Mouse (Mus musculus): ENCODE results near the gene Cnksr1.

Gene Cnksr1

DNA sequence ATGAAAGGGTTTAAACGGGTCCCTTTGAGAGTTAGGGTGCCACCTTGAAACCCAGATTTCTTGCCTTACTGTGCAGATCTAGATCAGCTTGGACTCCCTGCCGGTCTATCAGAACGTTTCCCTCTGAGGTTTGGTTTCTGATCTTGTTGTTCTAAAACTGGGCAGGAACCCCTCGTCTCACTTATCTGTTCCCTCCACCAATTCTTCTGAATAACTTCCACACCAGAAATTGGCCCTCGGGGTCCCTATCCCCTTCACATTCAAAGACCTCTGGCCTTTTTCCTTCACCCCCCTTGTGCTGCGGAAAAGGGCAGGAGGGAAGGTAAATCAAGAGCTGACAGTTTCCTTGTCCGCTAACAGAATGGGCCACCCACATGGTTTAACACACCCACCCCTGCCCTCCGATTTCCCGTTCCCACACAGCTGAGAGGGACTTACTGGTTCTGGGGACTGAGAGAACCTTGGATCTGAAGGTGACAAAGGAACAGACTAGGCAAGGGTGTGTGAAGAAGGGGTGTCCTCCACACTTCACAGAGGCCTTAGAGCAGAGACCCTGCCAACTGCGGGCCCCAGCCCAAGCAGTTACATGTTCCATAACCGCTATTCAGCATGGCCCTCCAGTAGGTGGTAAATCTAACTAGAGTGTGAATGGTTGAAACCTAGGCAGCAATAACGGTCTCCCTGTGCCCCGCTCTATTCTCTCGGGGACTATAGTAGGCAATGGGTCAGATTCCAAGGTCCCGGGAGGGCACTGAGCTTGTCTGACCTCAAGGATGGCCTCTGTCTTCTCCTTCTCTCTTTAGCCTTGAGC is 14.9 kb upstream of the Cnksr1 start:
- no peak for DNase-seq (ENCODE audit: low read depth, low spot score)

DNA sequence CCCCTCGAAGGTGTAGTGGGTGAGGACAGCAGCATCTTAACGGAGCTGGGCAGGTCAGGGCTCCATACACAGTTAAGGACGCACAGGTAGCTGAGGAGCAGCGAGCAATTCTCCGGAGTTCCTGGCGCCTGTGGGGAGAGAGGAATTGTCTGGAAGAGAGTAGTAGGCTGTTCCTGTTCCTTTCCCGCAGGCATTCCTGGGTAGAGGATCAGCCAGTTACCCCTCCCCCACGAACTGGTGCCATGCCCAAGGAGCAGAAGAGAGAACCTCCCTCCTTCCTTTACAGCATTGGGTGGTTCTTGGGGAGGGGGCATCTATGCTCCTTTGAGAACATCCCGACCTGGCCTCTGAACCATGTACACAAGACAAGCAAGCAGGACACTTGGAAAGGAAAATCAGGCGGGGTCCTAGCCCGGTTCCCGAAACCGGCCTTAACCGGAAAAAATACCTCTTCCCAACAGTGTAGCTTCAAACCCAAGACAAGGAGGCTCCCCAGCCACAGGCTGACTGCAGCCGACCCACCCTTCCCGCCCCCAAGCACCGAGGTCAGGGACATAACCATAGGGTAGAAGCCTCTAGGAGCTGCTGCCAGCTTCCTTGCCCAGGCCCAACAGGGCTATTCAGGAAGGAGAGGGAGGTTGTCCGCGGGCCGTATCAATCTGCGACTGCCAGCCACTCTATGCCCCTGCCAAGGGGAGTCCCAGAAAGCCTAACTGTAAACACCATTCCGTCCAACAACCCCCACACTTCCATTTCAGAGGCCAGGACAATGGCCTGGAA is 14.1 kb upstream of the Cnksr1 start:
- no peak for DNase-seq (ENCODE audit: low read depth, low spot score)

DNA sequence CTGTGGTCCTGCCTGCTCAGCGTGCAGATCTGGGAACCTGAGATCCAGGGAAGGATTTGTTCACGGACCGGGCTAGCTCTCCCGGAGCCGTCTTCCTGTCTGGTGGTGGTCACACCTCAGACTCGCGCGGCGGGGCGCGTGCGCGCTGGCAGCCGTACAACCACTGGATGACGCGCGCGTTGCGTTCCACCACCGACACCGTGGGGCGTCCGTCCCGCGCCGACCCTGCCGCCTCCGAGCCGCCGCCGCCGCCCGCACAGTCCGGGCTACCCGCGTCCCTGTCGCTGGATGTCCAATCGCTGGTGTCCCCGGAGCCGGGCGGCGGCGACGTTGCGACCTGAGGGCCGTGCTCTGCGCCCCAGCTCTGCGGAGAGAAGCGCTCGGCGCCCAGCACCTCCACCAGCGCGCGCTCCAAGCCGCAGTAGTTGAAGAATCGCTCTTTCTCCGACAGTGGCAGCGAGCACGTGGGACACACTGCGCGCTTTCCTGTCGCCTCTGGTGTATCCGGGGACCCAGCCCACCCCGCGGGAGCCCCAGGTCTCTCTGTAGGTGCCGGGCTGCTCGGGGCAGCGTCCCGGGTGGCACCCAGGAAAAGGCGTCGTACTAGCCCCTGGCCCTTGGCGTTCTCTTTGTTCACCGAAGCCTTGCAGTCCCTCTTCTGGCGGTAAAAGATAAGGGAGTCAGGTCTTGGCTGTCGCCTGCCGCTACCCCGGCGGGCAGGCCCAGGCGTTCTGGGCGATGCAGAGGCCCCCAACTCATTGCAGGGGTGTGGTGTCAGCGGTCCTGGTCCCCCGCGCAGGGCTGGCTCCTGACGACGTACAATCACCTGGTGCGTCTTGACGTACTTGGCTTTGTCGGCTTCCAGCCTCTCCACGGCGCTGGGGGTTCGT is 13.3 kb upstream of the Cnksr1 start:
- DNase-seq (ENCODE audit: low read depth, low spot score): no peak

DNA sequence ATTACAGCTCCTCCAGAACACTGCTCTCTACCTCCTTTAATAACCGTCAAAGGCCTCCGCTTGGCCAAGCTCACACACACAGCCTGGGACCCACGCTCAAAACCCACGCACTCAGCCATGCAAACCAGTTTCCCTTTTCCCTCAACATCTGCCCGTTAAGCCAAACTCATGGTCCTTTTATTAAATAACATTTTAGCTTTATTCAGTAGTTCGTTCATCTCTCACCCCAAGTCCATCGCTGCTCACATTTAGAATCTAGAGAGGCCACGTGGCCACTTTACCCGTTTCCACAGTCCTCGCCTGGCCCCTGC is 12.7 kb upstream of the Cnksr1 start:
- DNase-seq (ENCODE audit: low read depth, low spot score): no peak

DNA sequence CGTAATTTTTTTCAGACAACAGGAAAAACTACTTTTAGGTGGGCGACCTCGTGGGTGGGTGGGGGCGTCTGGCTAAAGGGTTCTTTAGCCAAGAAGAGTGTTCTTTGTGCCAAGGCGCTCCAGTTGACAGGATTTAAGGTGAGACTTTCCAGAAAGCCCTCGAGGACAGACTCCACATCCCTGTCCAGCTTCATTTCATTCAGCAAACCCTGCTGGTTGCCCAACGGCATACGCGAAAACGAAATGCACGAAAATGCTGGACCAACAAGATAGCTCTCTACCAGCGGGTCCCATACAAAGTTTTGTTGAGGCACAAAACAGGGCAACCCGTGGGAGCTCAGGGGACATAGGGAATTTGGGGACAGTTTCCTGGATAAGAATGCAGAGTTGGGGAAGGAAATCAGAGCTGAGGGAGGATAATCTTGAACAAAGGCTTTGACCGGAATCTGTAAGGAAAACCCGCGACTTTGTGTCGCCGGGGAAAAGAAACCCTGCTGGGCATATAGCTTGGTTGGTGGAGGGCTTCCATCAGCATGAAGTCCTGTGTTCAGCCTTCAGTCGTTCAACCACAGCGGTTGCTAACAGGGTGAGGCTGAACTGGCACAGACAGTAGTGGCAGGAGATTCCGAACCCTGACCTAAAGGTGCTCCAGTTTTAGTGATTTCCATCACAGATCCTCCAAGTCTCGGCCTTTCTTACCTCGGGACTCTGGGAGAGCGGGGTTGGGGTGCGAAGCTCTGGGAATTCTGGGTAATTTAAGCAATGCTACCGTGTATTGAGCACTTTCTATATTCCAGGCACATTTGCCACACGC is 12.1 kb upstream of the Cnksr1 start:
- no peak for DNase-seq (ENCODE audit: low read depth, low spot score)

DNA sequence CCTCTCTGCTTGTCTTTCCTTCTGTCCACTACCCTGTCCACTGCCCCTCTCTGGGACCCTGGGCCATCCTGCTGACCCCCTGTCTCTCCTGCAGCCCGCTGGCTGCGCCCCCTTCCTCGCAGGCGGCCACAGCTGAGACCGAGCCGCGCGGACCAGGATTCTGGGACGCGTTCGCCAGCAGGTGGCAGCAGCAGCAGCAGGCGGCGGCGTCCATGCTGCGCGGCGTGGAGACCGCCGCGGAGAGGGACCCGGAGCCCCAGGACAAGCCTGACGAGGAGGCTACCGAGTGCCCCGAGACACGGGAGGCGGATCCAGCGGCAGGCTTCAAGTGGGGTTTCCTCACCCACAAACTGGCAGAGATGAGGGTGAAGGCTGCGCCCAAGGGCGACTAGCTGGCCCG is 11.5 kb upstream of the Cnksr1 start:
- no peak for DNase-seq (ENCODE audit: low read depth, low spot score)

DNA sequence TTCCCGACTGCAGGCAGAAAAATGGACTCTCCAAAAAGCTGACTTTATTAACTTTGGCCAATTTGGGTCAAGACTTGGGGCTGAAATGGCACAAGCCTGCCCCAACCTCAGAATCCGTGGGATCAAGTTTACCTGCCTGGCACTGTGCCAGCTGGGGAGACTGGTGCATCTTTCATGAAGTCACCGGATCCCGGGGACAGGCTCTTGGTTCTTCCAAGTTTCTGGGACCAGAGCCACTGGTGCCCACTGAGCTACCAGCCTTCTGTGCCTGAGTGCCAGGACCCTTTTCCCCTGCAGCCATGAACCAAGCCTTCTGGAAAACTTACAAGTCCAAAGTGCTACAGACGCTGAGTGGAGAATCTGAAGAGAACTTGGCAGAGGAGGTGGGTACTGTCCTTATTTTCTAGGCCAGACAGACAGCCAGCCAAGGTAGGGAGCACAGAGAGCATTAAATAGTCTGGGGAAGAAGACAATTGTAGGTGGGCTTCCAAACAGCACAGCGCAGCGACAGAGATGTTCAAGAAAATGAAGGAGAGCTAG is 8.6 kb upstream of the Cnksr1 start, which contains the start of gene Gm30191:
Gm30191 (plus strand) TSS at position 217 of the 540 bp plus-strand sequence.
- DNase-seq (ENCODE audit: low read depth, low spot score): no peak

DNA sequence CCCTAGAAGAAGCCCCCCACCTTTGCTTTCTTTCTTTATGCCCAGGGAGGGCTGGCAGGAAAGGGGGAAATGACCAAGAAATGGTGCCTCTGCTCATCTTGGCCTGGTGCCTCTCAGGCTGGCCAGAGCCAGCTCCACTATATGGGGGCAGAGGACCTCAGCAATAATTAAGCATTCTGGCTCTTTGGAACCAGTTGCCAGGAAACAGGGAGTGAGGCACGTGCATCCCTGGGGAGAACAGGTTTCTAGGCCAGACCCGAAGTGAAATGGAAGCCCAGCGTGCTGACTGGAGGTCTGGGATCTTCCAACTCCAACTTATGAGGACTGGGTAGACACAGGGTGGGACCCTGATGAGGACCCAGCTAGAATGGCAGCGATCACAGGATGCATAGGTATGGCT is 8.1 kb upstream of the Cnksr1 start:
- no peak for DNase-seq (ENCODE audit: low read depth, low spot score)

DNA sequence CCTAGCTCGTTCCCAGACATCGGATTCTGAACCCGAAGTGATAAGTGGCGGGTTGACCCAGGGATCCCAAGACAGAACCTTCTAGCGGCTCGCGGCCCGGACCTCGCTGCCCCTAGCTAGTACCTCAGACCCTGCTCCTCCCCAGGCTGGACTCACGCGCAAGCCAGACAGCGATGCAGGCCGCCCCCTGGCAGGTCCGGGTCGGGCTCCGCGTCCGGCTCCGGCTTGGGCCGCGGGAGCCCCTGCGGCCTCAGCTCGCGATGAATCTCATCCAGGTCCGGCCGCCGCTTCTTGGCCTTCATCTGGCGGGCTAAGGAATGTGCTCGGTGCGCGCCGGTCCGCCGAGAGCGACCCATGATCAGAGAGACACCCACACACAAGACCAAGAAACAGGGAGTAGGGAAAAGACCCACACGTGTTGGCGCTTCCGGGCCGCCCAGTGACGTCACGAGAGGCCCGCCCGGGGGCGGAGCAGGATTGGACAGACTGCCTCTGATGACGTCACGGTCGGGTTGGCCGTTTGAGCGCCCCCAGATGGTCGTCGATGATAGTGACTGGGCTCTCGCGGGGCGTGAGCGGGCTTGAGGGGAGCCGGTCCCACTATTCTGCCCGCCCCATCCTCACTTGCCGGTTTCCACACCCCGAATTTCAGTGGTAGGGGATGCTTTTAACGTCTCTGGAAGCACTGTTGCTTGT is 7.1 kb upstream of the Cnksr1 start, which contains the start of gene Zfp593:
Zfp593 (minus strand) TSS at position 445 of the 696 bp plus-strand sequence.
- peak; percentile 86 for DNase-seq (ENCODE audit: low read depth, low spot score)

DNA sequence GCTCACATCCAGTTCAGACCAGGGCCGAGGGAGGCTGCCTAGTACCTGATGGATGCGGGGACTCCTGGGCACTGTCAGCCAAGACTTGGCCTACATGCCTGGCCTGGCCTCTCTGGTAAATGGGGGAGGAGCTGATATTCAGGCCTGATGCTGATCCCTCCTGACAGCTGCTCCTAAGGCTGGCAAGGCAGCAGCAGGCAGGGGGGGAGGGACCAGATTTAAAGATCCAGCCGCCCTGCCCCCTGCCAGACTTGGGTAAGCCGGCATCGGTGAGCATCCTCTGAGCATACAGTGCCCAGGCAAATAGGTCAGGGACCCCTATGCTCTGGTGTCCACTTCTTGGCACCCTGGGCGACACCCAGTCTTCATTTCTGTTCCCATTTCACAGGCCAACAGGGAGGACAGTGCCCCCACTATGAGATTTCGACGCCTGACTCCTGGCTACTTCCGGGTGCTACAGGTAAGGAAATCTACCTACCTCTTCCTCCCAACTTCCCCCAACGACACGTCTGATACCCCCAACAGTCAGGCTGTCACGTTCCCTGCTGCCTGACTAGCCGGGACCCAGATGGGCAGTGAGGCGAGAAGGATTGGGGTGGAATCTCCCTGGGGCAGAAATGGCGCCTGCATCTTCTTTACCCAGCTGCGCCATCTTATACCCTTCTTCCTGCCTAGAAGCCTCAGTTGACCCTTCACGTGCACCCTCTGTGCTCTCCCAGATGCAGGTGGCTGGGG is 5.5 kb upstream of the Cnksr1 start, which contains the start of gene E130218I03Rik:
E130218I03Rik (plus strand) TSS at position 147 of the 735 bp plus-strand sequence.
- DNase-seq (ENCODE audit: low read depth, low spot score): no peak

DNA sequence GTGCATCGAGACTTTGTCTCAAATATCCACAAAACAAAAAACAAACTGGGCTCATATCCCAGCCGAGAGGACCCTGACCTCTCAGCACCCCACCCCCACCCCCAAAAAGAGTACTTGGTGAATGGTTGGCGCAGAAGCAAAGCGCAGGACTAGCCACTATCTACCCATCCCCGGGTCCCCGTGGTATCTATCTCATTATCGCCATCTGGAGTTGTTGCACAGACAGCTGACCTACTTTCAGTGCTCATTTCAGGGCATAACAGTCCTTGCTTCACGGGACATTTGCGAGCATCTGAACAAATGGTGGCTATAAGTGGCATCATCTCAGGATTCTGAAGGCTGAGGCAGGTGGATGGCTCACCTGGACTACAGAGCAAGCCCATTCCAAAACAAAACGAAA is 487 bp upstream of the Cnksr1 start:
- no peak for DNase-seq (ENCODE audit: low read depth, low spot score)

DNA sequence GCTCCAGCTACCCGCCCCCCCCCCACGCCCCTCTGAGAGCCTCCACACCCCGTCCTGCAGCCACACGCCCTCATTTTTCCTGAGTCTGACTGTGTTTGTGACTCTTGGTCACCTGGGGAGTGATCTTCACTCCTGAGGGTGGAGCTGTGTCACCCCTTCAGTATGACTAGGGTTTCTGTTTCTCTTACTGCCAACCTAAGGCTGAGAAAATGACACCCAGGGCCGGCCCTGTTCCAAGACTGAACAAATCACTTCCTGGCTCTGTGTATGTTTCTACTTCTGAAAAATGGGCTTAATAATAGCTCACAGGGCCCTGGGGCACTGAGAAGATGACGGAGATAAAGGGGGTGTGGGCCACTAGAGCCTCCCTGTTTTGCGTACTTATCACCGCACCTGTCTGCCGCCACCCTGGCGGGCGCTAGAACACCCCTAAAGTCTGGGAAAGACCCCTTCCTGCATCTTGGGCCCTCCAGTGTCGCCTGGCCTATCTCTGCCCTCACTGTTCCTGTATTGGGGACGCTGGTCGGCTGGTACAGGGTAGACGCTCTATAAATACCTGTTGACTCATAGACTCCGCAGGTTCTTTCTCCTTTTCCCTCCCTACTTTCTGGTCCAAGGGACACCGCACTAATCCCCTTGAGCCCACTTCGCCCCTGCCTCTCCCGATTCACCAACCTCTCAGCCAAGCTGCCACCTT is 469 bp downstream of the Cnksr1 start:
- no peak for DNase-seq (ENCODE audit: low read depth, low spot score)

DNA sequence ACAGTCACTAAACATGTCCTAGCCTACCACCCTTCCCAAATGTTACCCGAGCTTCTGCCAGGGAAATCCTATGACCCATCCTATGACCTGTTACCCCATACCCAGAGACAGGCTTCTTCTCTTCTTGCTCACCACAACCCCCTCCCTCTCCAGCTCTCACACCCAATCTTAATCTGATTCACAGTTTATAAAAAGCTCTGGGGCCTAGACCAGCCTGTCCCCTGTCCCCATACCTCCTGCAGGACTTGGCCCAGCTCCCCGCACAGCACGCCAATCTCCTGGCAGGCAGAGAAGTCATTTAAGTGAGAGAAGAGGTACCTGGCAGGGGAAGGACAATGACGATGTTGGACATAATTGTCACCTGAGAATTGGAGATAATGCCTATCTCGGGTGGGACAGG is 3.3 kb downstream of the Cnksr1 start:
- DNase-seq (ENCODE audit: low read depth, low spot score): no peak

DNA sequence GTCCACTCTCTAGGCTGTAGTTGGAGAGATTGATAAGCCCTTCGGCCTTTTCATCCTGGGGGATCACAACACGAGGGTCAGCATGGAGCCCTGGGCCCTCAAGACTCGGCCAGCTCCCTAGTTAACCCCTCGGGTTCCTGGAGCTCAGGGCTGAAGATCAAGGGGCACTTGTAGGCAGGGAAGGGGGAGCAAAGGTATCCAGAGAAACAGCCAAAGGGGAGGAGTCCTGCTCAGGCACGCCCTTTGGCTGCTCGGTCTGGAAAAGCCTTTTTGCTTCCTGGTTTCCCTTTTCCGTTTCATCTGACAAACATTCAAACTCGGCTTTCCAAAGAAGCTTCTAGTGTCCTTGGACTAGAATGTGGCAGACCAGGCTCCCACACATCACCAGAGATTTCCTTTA is 7.8 kb downstream of the Cnksr1 start:
- no peak for DNase-seq (ENCODE audit: low read depth, low spot score)

DNA sequence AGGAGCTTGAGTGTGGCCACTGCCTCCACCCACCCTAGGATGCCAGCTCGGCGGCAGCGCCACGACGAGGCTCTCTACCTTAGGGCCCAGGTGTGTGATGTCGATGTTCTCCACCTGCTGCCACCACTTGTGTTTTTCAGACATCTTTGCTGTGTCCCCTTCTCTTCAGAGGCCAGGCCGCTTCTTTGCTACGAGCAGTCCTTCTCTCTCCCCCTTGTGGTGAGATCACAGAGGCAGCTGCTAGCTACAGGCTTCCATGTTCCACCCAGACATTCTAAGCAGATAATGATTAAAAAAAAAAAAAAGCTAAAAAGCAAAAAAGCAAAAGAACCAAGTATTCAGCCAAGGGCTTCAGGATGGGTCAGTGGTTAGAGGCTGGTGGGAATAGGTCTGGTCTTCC is 11.0 kb downstream of the Cnksr1 start, which contains the start of gene Catsper4:
Catsper4 (minus strand) TSS at position 190 of the 400 bp plus-strand sequence.
- no peak for DNase-seq (ENCODE audit: low read depth, low spot score)

DNA sequence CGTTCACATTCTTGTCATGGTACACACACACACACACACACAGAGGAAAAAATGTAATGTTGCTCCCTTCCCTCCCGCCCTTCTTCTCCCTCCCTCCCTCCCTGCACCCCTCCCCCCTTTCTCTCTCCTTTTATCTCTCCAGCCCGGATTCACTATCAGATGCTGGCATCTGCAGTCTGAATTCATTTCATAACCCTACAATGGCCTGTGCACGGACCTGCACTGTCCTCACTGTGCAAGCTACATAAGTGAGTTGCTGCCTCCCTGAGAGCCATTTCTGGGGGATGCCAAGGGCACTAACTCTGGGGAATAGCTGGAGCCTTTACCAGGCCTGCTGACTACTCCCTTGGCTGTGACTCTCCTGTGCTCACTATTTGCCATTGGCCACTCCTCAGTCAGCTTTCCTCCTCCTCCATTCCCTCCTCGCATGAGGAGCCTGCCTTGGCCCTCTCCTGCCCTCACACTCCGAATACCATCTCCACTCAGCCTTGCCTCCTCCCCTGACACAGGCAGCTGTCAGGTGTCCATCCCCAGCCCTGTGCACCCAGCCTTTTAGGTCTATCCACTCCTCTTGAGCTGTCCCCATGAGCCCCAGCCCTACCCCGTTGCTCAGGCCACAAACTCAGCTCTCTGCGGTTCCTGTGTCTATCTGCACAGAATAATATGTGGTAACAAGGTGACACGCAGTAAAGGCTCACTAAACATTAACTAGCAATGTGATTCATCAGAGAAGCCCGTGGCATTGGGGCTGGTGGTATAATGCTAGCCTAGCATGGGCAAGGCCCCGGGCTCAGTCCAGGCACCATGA is 15.2 kb downstream of the Cnksr1 start:
- no peak for DNase-seq (ENCODE audit: low read depth, low spot score)

DNA sequence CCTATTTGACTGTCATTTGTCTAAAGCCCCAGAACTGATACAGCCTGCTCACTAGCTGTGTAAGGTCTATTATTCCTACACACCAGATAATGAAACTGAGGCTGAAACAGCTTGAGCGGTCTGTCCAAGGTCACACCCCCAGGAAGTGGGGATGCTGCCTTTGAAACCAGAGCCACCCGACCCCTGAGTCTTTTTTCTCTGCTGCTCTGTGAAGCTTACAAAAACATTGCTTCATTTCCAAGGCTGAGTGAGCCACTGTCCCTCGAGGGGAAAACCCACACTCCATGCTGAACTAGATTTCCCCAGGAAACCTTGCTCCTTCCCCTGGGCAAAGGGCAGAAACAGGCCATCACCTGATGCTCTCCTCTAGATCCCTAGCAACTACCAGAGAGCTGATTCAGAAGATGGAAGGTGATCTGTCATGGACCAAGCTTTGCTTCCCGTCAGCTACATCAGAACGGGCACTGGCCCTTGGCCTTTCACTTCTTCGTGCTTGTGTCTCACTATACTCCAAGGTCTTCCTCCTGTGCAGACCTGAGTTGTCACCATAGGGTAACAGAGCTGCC is 31.6 kb downstream of the Cnksr1 start:
- DNase-seq (ENCODE audit: low read depth, low spot score): no peak
